Mouse (Mus musculus) midbrain, embryonic 14.5 days (tissue): Measurements from ENCODE around the gene Sltm. TPM values are rescaled to one million over a fixed set of nuclear protein-coding genes. Genes with fewer than 3 reads are reported as not detected.

Experiments used
- polyA plus RNA-seq: library from polyadenylated mRNA; unstranded; fragments of >200 nt; fragmentation: Nextera tagmentation; extraction: Ambion mirVana; gene quantifications from 2 replicates; pipeline ENCODE4 v1.2.1, GENCODE M21; 2014

Gene Sltm
- polyA plus RNA-seq, 1 experiment from 2014 or later = 65.5 TPM

Other genes starting within 250 kb of the Sltm start
- 19.5 and 42.9 TPM in 2 replicates for gene Ccnb2, start 121.2 kb upstream of the Sltm start, polyA plus RNA-seq
- gene Rnf111, start 39.0 kb upstream of the Sltm start, polyA plus RNA-seq = 37.5 and 38.9 TPM in 2 replicates
- 0.41 and 0.77 TPM in 2 replicates for gene Gm10642, start 113.5 kb downstream of the Sltm start, polyA plus RNA-seq
- gene Mindy2, start 114.4 kb downstream of the Sltm start, polyA plus RNA-seq = 23.0 and 25.6 TPM in 2 replicates
- 42.0 and 59.1 TPM in 2 replicates for gene Adam10, start 136.2 kb downstream of the Sltm start, polyA plus RNA-seq